Mouse (Mus musculus) hindbrain, embryonic 14.5 days (tissue): ENCODE measurements at regions not wholly inside any gene's neighbourhood (a gene's known extent, or its start where the extent isn't known, plus 50 kb on each side); places are given as distances from the start of the nearest gene placed in this dataset.

ENCODE experiments used
- ATAC-seq: fragments of 200-750 bp; cut with Nextera tagmentation; 2 replicates; pipeline ENCODE4 v1.8.0; 2017; ENCODE audit warnings: moderate number of reproducible peaks, mild to moderate bottlenecking, moderate TSS enrichment, moderate library complexity; ENCODE audit not compliant: low FRiP score
- DNase-seq: peaks from one replicate; pipeline ENCODE4 v3.0.0-alpha.2; 2015; ENCODE audit warnings: low spot score
- H3K27ac ChIP-seq: fragments of 300-500 bp; sonication (generic); 2 replicates; pipeline ENCODE4 v1.5.1; 2014; ENCODE audit warnings: mild to moderate bottlenecking, moderate library complexity
- H3K27me3 ChIP-seq: fragments of 300-500 bp; sonication (generic); 2 replicates; pipeline ENCODE4 v1.6.1; 2014; ENCODE audit warnings: mild to moderate bottlenecking, low read length, mixed read lengths; ENCODE audit not compliant: control insufficient read depth, insufficient read depth
- H3K36me3 ChIP-seq: fragments of 300-500 bp; sonication (generic); replicated peaks from 2 replicates; pipeline ENCODE4 v1.6.1; 2014; ENCODE audit not compliant: control insufficient read depth, insufficient read depth
- H3K4me1 ChIP-seq: fragments of 300-500 bp; sonication (generic); replicated peaks from 2 replicates; pipeline ENCODE4 v1.6.1; 2014; ENCODE audit warnings: antibody characterized with exemption, low read length, mixed read lengths; ENCODE audit not compliant: control insufficient read depth, insufficient read depth
- H3K4me2 ChIP-seq: fragments of 300-500 bp; sonication (generic); replicated peaks from 2 replicates; pipeline ENCODE4 v1.6.1; 2014; ENCODE audit warnings: mild to moderate bottlenecking, moderate library complexity
- H3K4me3 ChIP-seq: fragments of 300-500 bp; sonication (generic); replicated peaks from 2 replicates; pipeline ENCODE4 v1.5.1; 2014; ENCODE audit warnings: mild to moderate bottlenecking, low read length
- H3K9ac ChIP-seq: fragments of 300-500 bp; sonication (generic); 2 replicates; pipeline ENCODE4 v1.6.1; 2014
- H3K9me3 ChIP-seq: fragments of 300-500 bp; sonication (generic); 2 replicates; pipeline ENCODE4 v1.6.1; 2016; ENCODE audit warnings: low read length; ENCODE audit not compliant: control insufficient read depth
- WGBS: fragments of 180-500 bp; shearing (Covaris S2); extraction: QIAGEN DNeasy Blood & Tissue Kit; methylation state at CpG from one replicate; pipeline ENCODE4 v1.1.7; 2014; 5-methylcytosine and 5-hydroxymethylcytosine counted together

DNA sequence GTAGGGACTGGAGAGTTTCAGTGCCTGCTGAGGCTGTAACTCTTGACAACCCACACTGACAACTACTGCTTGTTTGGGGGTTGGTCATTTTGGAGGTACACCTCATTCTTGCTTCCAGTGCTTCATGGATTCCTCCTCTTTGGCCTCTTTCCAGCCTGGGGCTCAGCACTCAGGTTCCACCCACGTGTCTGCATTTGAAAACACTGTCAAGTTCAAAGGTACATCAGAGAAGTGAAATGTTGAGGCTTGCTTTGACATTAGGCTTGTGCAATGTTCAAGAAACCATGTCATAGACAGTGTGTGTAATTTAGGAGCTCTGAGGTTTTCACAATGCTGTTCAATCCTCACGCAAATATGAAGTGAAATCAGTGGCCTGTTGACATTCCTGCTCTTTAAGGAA is 304.5 kb downstream of the Sox11 start:
- Histone ChIP-seq H3K27ac (no peak overlapping the region), H3K36me3 (no peaks in the 10 kb centered on the region), H3K4me3 (no peak overlapping the region), H3K9ac (no peak overlapping the region), H3K4me1 (no peaks in the 10 kb centered on the region), H3K27me3 (no peaks in the 10 kb centered on the region), H3K9me3 (no peaks in the 10 kb centered on the region), H3K4me2 (no peak overlapping the region)
- WGBS, result 79% methylated on average over 2 of the region's 2 CpGs
- no peak for DNase-seq
- no peak for ATAC-seq

DNA sequence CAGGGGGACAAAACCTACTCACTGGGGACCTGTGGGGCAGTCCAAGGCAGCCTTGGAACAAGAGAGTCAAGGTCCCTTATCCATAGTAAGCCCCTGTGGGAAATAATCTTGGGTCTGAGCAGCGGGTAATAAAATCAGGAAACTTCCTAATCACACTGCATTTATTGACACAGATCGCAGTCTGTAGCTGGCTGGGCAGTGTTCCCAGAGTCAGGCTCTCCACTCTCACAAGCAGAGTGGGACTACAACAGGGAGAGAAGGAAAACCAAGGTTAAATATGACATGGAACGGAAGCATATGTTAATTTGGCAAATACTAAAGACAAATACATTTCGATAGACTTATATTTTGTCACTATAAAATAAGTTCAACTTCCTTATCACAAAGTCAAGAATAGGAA is 322.6 kb downstream of the Sox11 start:
- WGBS, result 58% methylated on average over 4 of the region's 4 CpGs
- no peaks in the 10 kb centered on the region for H3K27me3 ChIP-seq
- H3K27ac ChIP-seq, result 0 out of 2 replicates have a peak overlapping the region, but pooled peaks have one; percentile 33
- H3K4me1 ChIP-seq, result peaks cover 18% of the 10 kb centered on the region
- no peaks in the 10 kb centered on the region for H3K36me3 ChIP-seq
- H3K4me2 ChIP-seq, result no peak overlapping the region
- H3K9me3 ChIP-seq, result no peaks in the 10 kb centered on the region
- ATAC-seq (no peak), DNase-seq (no peak)
- no peak overlapping the region for H3K4me3 ChIP-seq
- H3K9ac ChIP-seq, result no peak overlapping the region

DNA sequence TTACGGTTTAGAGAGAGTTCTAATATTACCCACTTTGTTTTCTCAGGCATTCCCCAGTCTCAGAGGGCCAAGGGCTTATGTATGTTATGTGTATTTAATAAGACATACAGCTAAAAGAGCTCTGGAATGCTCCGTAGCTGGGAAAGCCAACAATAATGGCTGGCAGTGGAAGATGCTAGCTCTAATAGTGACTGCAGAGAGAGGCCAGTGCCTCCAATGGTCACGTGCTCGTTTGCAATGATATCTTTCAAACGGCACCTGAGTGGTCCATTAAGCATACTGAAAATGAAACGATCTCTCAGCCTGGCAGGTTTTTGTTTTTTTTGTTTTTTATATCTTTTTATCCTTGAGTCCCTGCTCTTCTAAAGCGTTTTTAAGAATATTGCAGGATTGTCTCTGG is 324.0 kb downstream of the Sox11 start:
- ATAC-seq (peak; percentile 53; the same call in 1 of the 2 replicates), DNase-seq (peak; percentile 59)
- 27% methylated on average over 7 of the region's 7 CpGs for WGBS

DNA sequence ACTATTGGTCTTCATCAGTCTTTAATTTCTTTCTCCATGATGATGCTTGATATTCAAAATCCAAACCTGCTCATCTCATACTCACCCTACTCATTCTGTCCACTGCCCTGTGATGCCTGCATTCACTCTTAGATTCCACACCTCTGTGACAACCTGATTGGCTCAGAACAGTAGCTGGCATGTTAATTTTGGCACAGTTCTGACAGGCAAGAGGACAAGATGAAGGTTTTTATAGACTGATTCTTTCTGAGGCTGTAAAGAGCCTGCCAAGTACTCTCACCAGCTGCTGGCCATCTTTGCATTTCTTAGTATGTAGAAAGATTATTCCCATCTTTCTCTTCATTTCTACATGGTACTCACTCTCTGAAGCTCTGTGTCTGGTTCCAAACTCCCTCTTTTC is 343.1 kb downstream of the Sox11 start:
- no peak overlapping the region for H3K4me2 ChIP-seq
- H3K27me3 ChIP-seq, result no peaks in the 10 kb centered on the region
- no peaks in the 10 kb centered on the region for H3K36me3 ChIP-seq
- no peak overlapping the region for H3K4me3 ChIP-seq
- H3K4me1 ChIP-seq, result no peaks in the 10 kb centered on the region
- ATAC-seq (no peak), DNase-seq (no peak)
- no peaks in the 10 kb centered on the region for H3K9me3 ChIP-seq
- no peak overlapping the region for H3K9ac ChIP-seq
- H3K27ac ChIP-seq, result no peak overlapping the region

More for the DNA sequence above, 324.0 kb downstream of the Sox11 start:
- Histone ChIP-seq H3K36me3 (no peaks in the 10 kb centered on the region), H3K4me2 (no peak overlapping the region), H3K9me3 (no peaks in the 10 kb centered on the region), H3K27ac (peak overlapping the region; percentile 79), H3K9ac (0 out of 2 replicates have a peak overlapping the region, but pooled peaks have one; percentile 9), H3K4me1 (peaks cover 18% of the 10 kb centered on the region), H3K27me3 (no peaks in the 10 kb centered on the region), H3K4me3 (no peak overlapping the region)

DNA sequence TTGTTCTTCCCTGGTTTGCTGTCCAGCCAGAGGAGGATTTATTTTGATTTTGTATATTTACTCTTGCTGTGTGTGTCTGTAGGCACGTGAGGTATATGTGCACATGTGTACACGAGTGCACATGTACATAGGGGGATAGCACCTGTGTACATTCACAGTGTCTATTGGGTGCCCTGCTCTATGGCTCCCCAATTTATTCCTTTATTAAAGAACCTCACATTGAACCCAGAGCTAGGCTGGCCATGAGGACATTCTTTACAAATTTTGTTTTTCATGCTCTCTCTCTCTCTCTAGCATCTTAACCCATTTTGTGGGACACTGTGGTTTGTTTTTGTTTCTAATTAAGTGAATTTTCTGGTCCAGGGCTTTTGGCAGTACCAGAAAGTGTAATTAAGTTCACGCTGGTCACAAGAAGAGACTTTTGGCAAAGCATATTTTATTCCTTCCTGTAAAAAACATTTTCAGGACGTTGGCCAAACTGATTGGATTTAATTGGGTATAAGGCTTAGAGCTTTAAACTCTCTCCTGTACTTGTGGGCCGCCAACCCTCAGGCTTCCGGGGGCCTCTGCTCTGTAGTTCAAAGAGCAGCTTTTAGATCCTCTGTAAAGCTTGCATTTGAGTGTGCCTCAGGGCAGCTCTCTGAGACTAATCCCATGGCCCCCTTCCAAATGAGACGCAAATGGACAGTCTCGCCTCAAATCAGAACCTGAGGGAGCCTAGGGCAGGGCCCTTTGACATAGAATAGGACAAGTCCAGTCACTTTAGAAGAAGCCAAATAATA is 365.9 kb downstream of the Sox11 start:
- Histone ChIP-seq H3K27ac (no peak overlapping the region), H3K4me3 (no peak overlapping the region), H3K4me1 (no peaks in the 10 kb centered on the region), H3K27me3 (no peaks in the 10 kb centered on the region), H3K9me3 (no peaks in the 10 kb centered on the region), H3K36me3 (no peaks in the 10 kb centered on the region), H3K9ac (no peak overlapping the region), H3K4me2 (no peak overlapping the region)
- 65% methylated on average over 8 of the region's 8 CpGs for WGBS
- DNase-seq (no peak), ATAC-seq (no peak)

DNA sequence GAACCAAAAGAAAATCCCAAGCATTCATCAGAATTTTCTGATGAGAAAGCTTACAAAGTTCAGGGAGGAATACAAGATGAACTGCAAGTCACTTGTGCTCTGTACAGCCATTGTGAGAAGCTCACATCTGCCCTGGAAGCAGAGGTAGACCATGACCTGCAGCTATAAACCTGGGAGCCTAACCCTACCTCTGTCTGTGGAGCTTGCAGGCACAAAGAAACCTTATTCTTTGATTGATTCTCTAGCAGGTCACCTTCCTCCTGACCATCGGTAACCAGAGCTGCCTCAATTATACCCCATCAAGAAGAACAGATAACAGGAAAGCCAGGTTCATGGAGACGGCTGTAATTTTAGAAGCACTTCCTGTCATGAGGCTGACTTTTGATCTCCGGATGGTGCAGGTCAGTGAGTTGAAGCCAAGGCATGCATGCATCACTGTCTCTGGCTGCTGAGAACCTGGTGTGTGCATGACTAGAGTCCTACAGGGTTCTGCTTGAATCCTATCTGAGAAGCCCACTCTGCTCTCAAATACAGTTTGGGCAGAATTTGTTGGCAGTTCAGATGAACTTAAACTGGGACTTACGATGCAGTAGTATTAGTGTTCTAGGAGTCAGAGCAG is 369.8 kb downstream of the Sox11 start:
- DNase-seq, result no peak
- no peak overlapping the region for H3K9ac ChIP-seq
- no peaks in the 10 kb centered on the region for H3K27me3 ChIP-seq
- no peak overlapping the region for H3K4me3 ChIP-seq
- H3K36me3 ChIP-seq, result no peaks in the 10 kb centered on the region
- no peaks in the 10 kb centered on the region for H3K4me1 ChIP-seq
- ATAC-seq, result no peak
- no peaks in the 10 kb centered on the region for H3K9me3 ChIP-seq
- WGBS, result 83% methylated on average over 4 of the region's 4 CpGs
- no peak overlapping the region for H3K27ac ChIP-seq
- no peak overlapping the region for H3K4me2 ChIP-seq

DNA sequence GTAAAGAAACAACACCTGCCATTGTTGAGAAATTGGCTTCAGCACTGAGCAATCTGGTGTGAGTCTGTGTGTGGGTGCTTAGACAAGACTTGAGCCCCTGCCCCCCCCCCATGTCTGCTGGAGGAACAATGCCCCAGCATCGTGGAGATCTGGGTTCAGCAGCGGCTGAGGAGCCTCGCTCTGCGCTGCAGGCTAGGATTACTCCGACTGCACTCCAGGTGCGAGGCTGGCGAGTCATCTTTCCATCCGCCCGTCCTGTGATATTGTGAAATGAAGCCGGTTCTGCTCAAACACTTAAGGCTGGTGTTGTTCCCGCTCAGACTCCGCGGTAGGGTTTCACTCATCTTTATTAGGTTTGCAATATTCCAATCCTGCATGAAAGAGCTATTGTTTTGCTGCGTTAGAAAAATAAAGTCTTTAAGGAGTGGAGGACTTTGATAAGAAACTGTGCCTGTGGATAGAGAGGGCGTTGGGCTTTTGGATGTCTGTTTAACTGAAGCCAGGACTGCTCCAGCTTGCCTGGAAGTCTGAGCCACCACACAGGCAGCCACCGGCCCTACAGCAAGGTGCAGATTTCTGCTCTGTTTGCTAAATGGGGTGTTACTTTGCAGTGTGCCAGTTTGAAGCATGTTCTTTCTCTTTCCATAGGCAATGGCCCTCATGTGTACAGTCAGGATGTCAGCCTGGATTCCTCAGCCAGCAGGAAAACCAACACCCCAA is 375.2 kb downstream of the Sox11 start:
- no peak overlapping the region; the same call in 1 of the 2 replicates for H3K27ac ChIP-seq
- no peak for DNase-seq
- H3K36me3 ChIP-seq, result no peaks in the 10 kb centered on the region
- no peak overlapping the region for H3K4me2 ChIP-seq
- H3K4me1 ChIP-seq, result no peaks in the 10 kb centered on the region
- H3K9me3 ChIP-seq, result no peaks in the 10 kb centered on the region
- no peak for ATAC-seq
- no peaks in the 10 kb centered on the region for H3K27me3 ChIP-seq
- H3K4me3 ChIP-seq, result no peak overlapping the region
- WGBS, result 57% methylated on average over 16 of the region's 16 CpGs
- H3K9ac ChIP-seq, result no peak overlapping the region

DNA sequence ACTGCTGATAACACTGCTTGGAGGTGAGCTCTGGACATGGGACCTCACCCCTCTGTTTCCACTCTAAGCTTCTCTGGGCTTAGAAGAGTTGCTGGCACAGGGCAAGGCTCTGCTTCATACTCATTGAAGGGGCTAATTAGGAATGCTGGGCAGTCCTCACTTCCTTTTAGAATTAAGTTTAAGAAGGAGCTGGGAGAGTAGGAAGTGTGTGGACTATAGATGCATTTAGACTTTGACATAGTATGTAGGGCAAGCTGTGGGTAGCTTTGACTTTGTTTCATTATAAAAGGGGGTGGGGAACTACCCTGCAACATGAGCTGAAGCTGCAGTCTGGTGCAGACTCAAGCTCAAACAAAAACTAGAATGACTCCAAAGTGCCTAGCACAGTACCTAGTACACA is 378.5 kb downstream of the Sox11 start:
- no peaks in the 10 kb centered on the region for H3K27me3 ChIP-seq
- no peak for ATAC-seq
- no peak overlapping the region for H3K4me3 ChIP-seq
- no peak for DNase-seq
- no peak overlapping the region for H3K4me2 ChIP-seq
- H3K9me3 ChIP-seq, result no peaks in the 10 kb centered on the region
- H3K4me1 ChIP-seq, result no peaks in the 10 kb centered on the region
- H3K27ac ChIP-seq, result no peak overlapping the region
- no peak overlapping the region for H3K9ac ChIP-seq
- H3K36me3 ChIP-seq, result no peaks in the 10 kb centered on the region

DNA sequence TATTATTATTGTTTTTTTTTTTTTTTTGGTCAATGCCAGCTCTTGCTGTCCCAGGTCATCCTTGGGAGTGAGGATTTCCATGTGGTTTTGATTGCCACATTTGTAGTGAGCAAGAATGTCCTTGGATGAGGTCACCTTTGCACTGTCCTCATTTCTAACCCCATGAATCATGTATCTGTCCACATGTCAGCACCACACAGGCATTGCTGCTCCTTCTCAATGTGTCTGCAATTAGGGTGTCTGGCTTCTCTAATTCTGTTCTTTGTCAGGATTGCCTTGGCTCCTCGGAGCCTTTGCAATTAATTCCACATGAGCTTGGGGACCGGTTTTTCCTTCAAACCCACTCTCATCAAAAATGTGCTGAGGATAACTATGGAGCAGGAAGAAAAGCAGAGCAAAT is 402.5 kb downstream of the Sox11 start:
- ATAC-seq (no peak), DNase-seq (no peak)
- Histone ChIP-seq H3K27ac (no peak overlapping the region), H3K9ac (no peak overlapping the region), H3K4me1 (peaks cover 15% of the 10 kb centered on the region; the same call in 1 of the 2 replicates), H3K9me3 (0 out of 2 replicates have a peak, but pooled peaks cover 3% of the 10 kb centered on the region), H3K4me2 (no peak overlapping the region), H3K36me3 (no peaks in the 10 kb centered on the region), H3K27me3 (no peaks in the 10 kb centered on the region), H3K4me3 (no peak overlapping the region)
- 33% methylated on average over 2 of the region's 2 CpGs for WGBS
